Mouse (Mus musculus): ENCODE results near the gene Klri1. TPM values are rescaled to one million over a fixed set of nuclear protein-coding genes. Genes with fewer than 3 reads are reported as not detected.
"Not testable (repeated sequence)": the region's sequence is repeated elsewhere in the genome, so short reads cannot be mapped to it uniquely, and the experiment has no call there.

The Klri1 gene
- not detected in 2 replicates for polyA plus RNA-seq (2016; fragmentation: Nextera tagmentation; extraction: Ambion mirVana)

GRCm38 (mm10) chr6:129717032-129717431 lies at the start of gene Klri1:
TSS of gene Klri1 (minus strand) at chr6:129717132.
- H3K27me3 ChIP-seq (ENCODE audit: insufficient read depth, poor library complexity, severe bottlenecking) = no peaks in the 10 kb centered on the region
- no peaks in the 10 kb centered on the region for H3K36me3 ChIP-seq
- H3K4me1 ChIP-seq = no peaks in the 10 kb centered on the region
- H3K4me3 ChIP-seq = no peak within 1 kb of the TSS
- no peak for DNase-seq (ENCODE audit: low spot score)
- H3K27ac ChIP-seq = no peak within 1 kb of the TSS
- 81% methylated on average over 4 of the region's 4 CpGs for WGBS
- H3K9me3 ChIP-seq = no peaks in the 10 kb centered on the region

GRCm38 (mm10) chr6:129747654-129748032 lies 30.7 kb upstream of the Klri1 start:
- Histone ChIP-seq H3K27ac (no peak overlapping the region), H3K27me3 (ENCODE audit: insufficient read depth, poor library complexity, severe bottlenecking) (no peaks in the 10 kb centered on the region), H3K36me3 (no peaks in the 10 kb centered on the region), H3K4me3 (no peak overlapping the region), H3K9me3 (no peaks in the 10 kb centered on the region), H3K4me1 (no peaks in the 10 kb centered on the region)
- DNase-seq (ENCODE audit: low spot score) = no peak
- WGBS = 82% methylated on average over 3 of the region's 3 CpGs

DNA sequence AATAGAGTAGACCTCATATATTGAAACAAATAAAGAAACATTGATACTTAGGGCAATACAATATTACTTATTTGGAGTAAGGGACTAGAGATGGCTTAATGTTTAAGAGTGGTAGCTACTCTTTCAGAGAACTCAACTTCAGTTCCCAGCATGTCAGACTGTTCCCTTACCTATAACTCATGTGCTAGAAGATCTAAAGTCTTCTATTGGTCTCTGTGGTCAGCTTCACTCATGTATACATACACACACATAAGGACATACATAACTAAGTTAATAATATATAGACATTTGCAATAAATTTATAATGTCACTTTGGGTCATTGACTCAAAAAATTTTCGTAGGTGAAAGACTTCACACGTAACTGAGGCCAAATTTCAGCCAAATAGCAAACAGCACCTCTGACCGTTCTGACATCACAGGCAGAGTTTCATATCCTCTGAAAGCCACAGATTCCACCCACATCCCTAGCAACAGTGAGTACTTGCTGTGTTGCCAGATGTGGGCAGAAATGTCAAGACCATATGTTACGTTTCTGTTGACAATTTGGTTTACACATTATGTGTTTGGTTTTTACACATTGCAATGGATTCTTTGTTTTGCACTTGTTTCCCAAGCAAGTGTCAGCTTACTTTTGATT lies 30.2 kb upstream of the Klri1 start:
- Histone ChIP-seq H3K27me3 (ENCODE audit: insufficient read depth, poor library complexity, severe bottlenecking) (no peaks in the 10 kb centered on the region), H3K36me3 (no peaks in the 10 kb centered on the region), H3K9me3 (no peaks in the 10 kb centered on the region), H3K4me1 (no peaks in the 10 kb centered on the region), H3K27ac (no peak overlapping the region), H3K4me3 (no peak overlapping the region)
- WGBS = 78% methylated on average over 4 of the region's 4 CpGs
- DNase-seq (ENCODE audit: low spot score) = no peak

DNA sequence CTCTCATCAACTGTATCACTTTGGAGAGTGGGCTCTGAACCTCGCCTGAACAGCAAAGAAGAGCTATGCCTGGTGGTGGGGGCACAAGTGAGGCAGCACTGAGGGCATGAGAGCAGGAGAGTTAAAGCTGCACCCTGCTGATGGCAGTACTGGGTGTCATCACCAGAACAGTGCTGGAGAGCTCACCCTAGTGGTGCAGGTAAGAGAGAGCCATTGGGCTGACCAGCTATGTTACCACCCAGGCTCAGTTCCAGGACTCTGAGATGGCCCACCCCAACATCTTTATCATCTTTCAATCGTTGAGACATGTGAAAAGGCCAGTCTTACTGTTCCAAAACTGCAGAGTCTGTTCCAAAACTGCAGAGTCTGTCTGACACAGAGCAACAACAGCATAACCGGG lies 29.2 kb upstream of the Klri1 start:
- no peak overlapping the region for H3K27ac ChIP-seq
- WGBS = 54% methylated on average over 3 of the region's 3 CpGs
- H3K4me3 ChIP-seq = no peak overlapping the region
- no peaks in the 10 kb centered on the region for H3K27me3 ChIP-seq (ENCODE audit: insufficient read depth, poor library complexity, severe bottlenecking)
- H3K36me3 ChIP-seq = no peaks in the 10 kb centered on the region
- no peaks in the 10 kb centered on the region for H3K4me1 ChIP-seq
- DNase-seq (ENCODE audit: low spot score) = no peak
- H3K9me3 ChIP-seq = no peaks in the 10 kb centered on the region

DNA sequence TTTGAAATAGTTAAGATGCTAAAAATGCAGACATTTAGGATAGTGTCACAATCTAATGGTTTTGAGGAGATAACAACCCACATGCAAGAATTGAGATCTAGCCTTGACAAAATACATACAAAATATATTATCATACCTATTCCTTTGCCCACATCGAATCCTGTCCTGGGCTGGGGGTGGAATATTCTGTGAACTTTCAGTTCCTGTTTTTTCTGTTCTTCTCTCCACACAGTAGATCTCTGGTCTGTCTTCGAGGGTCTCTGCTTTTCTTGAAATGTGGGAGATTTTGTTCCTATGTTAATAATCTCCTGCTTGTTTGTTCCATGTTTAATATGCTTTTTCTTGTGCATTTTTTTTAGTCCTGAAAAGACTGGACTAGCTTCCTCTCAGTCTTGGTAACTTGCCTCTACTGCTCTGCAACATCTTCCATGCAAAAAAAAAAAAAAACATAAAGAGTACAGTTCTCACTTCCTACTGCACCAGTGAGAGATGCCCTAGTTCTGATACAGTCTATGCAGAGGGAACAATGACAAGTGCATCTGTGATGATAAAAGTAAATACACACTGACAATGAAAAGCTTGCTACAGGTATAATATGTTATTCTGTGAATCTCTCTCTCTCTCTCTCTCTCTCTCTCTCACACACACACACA lies 23.3 kb upstream of the Klri1 start, which contains the start of gene Klri2:
TSS of gene Klri2 (minus strand) at position 416 of the 653 bp plus-strand sequence.
- no peak for DNase-seq (ENCODE audit: low spot score)
- no peaks in the 10 kb centered on the region for H3K27me3 ChIP-seq (ENCODE audit: insufficient read depth, poor library complexity, severe bottlenecking)
- no peak within 1 kb of the TSS for H3K27ac ChIP-seq
- no peaks in the 10 kb centered on the region for H3K36me3 ChIP-seq
- WGBS = 59% methylated on average over 2 of the region's 2 CpGs
- no peaks in the 10 kb centered on the region for H3K4me1 ChIP-seq
- H3K9me3 ChIP-seq = no peaks in the 10 kb centered on the region
- H3K4me3 ChIP-seq = no peak within 1 kb of the TSS

DNA sequence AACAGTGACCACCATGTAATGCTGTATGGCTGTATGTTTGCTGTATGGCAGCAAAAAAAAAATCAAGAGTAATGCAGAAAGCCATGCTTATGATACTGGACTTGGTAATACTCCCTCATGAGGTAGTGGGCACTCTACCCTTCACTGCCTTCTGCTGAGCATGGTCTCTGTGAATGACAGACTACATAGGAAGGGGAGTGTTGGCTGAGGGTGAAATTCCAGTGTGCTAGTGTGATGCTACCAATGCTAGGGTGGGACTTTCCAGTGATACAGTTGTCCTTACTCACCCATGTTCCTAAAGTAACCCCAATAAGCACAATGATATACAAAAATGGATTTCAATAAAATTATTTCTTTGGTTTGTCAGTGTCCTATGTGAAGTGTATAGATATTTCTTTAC lies 19.5 kb upstream of the Klri1 start:
- no peaks in the 10 kb centered on the region for H3K36me3 ChIP-seq
- H3K27me3 ChIP-seq (ENCODE audit: insufficient read depth, poor library complexity, severe bottlenecking) = no peaks in the 10 kb centered on the region
- no peak overlapping the region for H3K27ac ChIP-seq
- no peak overlapping the region for H3K4me3 ChIP-seq
- no peak for DNase-seq (ENCODE audit: low spot score)
- H3K9me3 ChIP-seq = no peaks in the 10 kb centered on the region
- no peaks in the 10 kb centered on the region for H3K4me1 ChIP-seq

DNA sequence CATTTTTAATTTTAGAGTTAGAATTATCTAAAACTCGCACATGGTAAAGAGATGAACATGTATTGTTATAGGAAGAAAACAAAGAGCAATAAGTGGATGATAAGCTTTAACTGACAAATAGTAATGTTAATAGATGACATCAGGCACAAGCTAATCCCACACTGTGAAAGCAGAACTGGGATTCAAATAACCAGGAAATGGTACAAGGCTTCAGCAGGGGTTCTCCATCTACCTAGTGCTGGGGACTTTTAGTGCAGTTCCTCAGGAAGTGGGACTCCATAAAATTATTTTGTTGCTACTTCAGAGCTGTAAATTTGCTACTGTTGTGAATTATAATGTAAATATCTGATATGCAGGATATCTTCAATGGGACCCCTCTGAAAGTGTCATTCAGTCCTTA lies 10.3 kb upstream of the Klri1 start:
- Histone ChIP-seq H3K4me1 (no peaks in the 10 kb centered on the region), H3K27ac (no peak overlapping the region), H3K9me3 (no peaks in the 10 kb centered on the region), H3K4me3 (no peak overlapping the region), H3K27me3 (ENCODE audit: insufficient read depth, poor library complexity, severe bottlenecking) (no peaks in the 10 kb centered on the region), H3K36me3 (no peaks in the 10 kb centered on the region)
- DNase-seq (ENCODE audit: low spot score) = no peak
- 77% methylated on average over 1 of the region's 1 CpGs for WGBS

- Histone ChIP-seq H3K27me3 (ENCODE audit: insufficient read depth, poor library complexity, severe bottlenecking) (no peaks in the 10 kb centered on the region), H3K27ac (no peak overlapping the region), H3K4me3 (no peak overlapping the region), H3K4me1 (no peaks in the 10 kb centered on the region), H3K9me3 (no peaks in the 10 kb centered on the region), H3K36me3 (no peaks in the 10 kb centered on the region)
- 45% methylated on average over 1 of the region's 1 CpGs for WGBS
- no peak for DNase-seq (ENCODE audit: low spot score)
Measured at GRCm38 (mm10) chr6:129721390-129721789, 4.5 kb upstream of the Klri1 start.

- Histone ChIP-seq H3K36me3 (no peaks in the 10 kb centered on the region), H3K4me1 (no peaks in the 10 kb centered on the region), H3K4me3 (no peak overlapping the region), H3K27me3 (ENCODE audit: insufficient read depth, poor library complexity, severe bottlenecking) (no peaks in the 10 kb centered on the region), H3K9me3 (no peaks in the 10 kb centered on the region), H3K27ac (no peak overlapping the region)
- WGBS = 42% methylated on average over 3 of the region's 3 CpGs
- no peak for DNase-seq (ENCODE audit: low spot score)
Measured at GRCm38 (mm10) chr6:129720487-129720886, 3.6 kb upstream of the Klri1 start.

DNA sequence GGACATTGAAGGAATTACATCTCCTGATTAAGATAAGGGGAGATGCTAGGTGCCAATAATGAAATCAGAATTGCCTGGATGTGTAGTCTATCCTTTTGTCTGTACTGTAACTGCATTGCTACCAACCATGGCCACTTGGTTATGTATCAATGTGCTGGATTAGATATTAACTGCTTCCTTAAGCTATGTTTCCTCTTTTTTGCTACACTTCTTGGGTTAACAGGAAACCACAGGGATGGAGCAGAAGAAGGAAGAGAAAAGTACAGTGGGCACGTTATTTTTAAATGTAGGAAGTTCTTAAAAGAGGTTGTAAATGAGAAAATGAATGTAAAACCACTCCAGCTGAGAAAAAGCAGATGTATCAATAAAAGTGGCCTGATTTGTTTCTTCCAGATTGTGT lies 3.4 kb downstream of the Klri1 start:
- Histone ChIP-seq H3K4me1 (no peaks in the 10 kb centered on the region), H3K27ac (no peak overlapping the region), H3K27me3 (ENCODE audit: insufficient read depth, poor library complexity, severe bottlenecking) (no peaks in the 10 kb centered on the region), H3K9me3 (no peaks in the 10 kb centered on the region), H3K36me3 (no peaks in the 10 kb centered on the region), H3K4me3 (no peak overlapping the region)
- DNase-seq (ENCODE audit: low spot score) = no peak
- 53% methylated on average over 1 of the region's 1 CpGs for WGBS

DNA sequence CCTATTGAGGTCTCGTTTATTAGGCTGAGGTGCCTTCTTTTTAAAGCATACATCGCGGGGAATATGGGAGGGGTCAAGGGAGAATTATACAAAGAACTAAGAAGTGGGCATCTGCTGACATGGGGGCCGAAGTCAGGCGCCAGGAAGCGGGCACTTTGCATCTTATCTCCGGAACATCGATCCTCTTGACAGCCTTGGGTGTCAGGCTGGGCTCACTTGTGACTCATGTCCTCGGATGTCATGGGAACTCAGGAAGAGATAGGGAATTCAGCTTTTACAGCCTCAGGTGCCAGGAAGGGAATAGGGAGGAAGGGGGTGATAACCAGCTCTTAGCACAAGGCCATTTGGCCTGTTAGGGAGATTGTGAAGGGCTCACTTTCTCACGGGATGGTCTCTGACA lies 25.5 kb downstream of the Klri1 start:
- H3K4me3 ChIP-seq; H3K4me1 ChIP-seq; DNase-seq (ENCODE audit: low spot score); H3K9me3 ChIP-seq; H3K27ac ChIP-seq; H3K36me3 ChIP-seq; H3K27me3 ChIP-seq (ENCODE audit: insufficient read depth, poor library complexity, severe bottlenecking): not testable (repeated sequence)
- 62% methylated on average over 10 of the region's 10 CpGs for WGBS

GRCm38 (mm10) chr6:129680379-129680778 lies 36.6 kb downstream of the Klri1 start:
- 52% methylated on average over 1 of the region's 1 CpGs for WGBS
- no peak for DNase-seq (ENCODE audit: low spot score)

GRCm38 (mm10) chr6:129678873-129679272 lies 38.1 kb downstream of the Klri1 start, which contains the start of gene Klrc1:
TSS of gene Klrc1 (minus strand) at chr6:129678973.
- DNase-seq (ENCODE audit: low spot score) = no peak
- no peaks in the 10 kb centered on the region for H3K36me3 ChIP-seq
- H3K27me3 ChIP-seq (ENCODE audit: insufficient read depth, poor library complexity, severe bottlenecking) = no peaks in the 10 kb centered on the region
- 76% methylated on average over 3 of the region's 3 CpGs for WGBS
- no peak within 1 kb of the TSS for H3K4me3 ChIP-seq
- H3K4me1 ChIP-seq = no peaks in the 10 kb centered on the region
- H3K9me3 ChIP-seq = no peaks in the 10 kb centered on the region
- H3K27ac ChIP-seq = no peak within 1 kb of the TSS

More at GRCm38 (mm10) chr6:129680379-129680778, 36.6 kb downstream of the Klri1 start:
- no peaks in the 10 kb centered on the region for H3K9me3 ChIP-seq
- no peaks in the 10 kb centered on the region for H3K36me3 ChIP-seq
- H3K27ac ChIP-seq = no peak overlapping the region
- no peaks in the 10 kb centered on the region for H3K4me1 ChIP-seq
- H3K27me3 ChIP-seq (ENCODE audit: insufficient read depth, poor library complexity, severe bottlenecking) = no peaks in the 10 kb centered on the region
- H3K4me3 ChIP-seq = no peak overlapping the region

- not testable (repeated sequence) for H3K36me3 ChIP-seq; H3K9me3 ChIP-seq; H3K4me1 ChIP-seq; H3K27ac ChIP-seq; DNase-seq (ENCODE audit: low spot score); H3K4me3 ChIP-seq; H3K27me3 ChIP-seq (ENCODE audit: insufficient read depth, poor library complexity, severe bottlenecking)
- WGBS = no CpG with 5 or more reads among the region's 3 CpGs
Measured at GRCm38 (mm10) chr6:129661301-129661700, 55.6 kb downstream of the Klri1 start.

All from heart, embryonic 10.5 days (tissue).